Mouse (Mus musculus): ENCODE measurements around the gene Tap2. TPM values are rescaled to one million over a fixed set of nuclear protein-coding genes. Genes with fewer than 3 reads are reported as not detected.
"Not testable (repeated sequence)": the region's sequence is repeated elsewhere in the genome, so short reads cannot be mapped to it uniquely, and the experiment has no call there.

The Tap2 gene
- polyA plus RNA-seq, 1 experiment from 2014 or later, result 7.4 TPM

- DNase-seq (ENCODE audit: low spot score), result no peak
- ATAC-seq (replicated peaks; ENCODE audit: low FRiP score), result no peak
- no peak overlapping the region for H3K4me2 ChIP-seq
- H3K9ac ChIP-seq (ENCODE audit: low read depth, low read length), result no peak overlapping the region
- no peak overlapping the region for H3K4me3 ChIP-seq (ENCODE audit: low read depth, low read length)
- H3K9me3 ChIP-seq (ENCODE audit: control insufficient read depth, low read length), result no peaks in the 10 kb centered on the region
- peaks cover 12% of the 10 kb centered on the region for H3K4me1 ChIP-seq (replicated peaks; ENCODE audit: control insufficient read depth, insufficient read depth, low read length)
- peaks cover 34% of the 10 kb centered on the region for H3K27me3 ChIP-seq (replicated peaks; ENCODE audit: control insufficient read depth, insufficient read depth, low read length)
- no peaks in the 10 kb centered on the region for H3K36me3 ChIP-seq (ENCODE audit: control insufficient read depth, insufficient read depth, low read length)
- no peak overlapping the region for H3K27ac ChIP-seq (ENCODE audit: low read depth, low read length)
- 84% methylated on average over 12 of the region's 12 CpGs for WGBS
Observed at GRCm38 (mm10) chr17:34215176-34215575, 11.8 kb downstream of the Tap2 start.

GRCm38 (mm10) chr17:34217216-34217928, 14.0 kb downstream of the Tap2 start:
- Histone ChIP-seq H3K9me3 (ENCODE audit: control insufficient read depth, low read length) (no peaks in the 10 kb centered on the region), H3K4me3 (ENCODE audit: low read depth, low read length) (no peak overlapping the region), H3K4me2 (no peak overlapping the region), H3K9ac (ENCODE audit: low read depth, low read length) (no peak overlapping the region), H3K27me3 (replicated peaks; ENCODE audit: control insufficient read depth, insufficient read depth, low read length) (peaks cover 20% of the 10 kb centered on the region), H3K4me1 (replicated peaks; ENCODE audit: control insufficient read depth, insufficient read depth, low read length) (no peaks in the 10 kb centered on the region), H3K36me3 (ENCODE audit: control insufficient read depth, insufficient read depth, low read length) (no peaks in the 10 kb centered on the region), H3K27ac (ENCODE audit: low read depth, low read length) (no peak overlapping the region)
- ATAC-seq (replicated peaks; ENCODE audit: low FRiP score) (no peak), DNase-seq (ENCODE audit: low spot score) (no peak)
- WGBS, result 83% methylated on average over 8 of the region's 8 CpGs

GRCm38 (mm10) chr17:34217986-34218385, 14.7 kb downstream of the Tap2 start:
- no peak overlapping the region for H3K4me3 ChIP-seq (ENCODE audit: low read depth, low read length)
- ATAC-seq (replicated peaks; ENCODE audit: low FRiP score), result no peak
- peaks cover 14% of the 10 kb centered on the region for H3K27me3 ChIP-seq (replicated peaks; ENCODE audit: control insufficient read depth, insufficient read depth, low read length)
- no peaks in the 10 kb centered on the region for H3K9me3 ChIP-seq (ENCODE audit: control insufficient read depth, low read length)
- no peak overlapping the region for H3K9ac ChIP-seq (ENCODE audit: low read depth, low read length)
- DNase-seq (ENCODE audit: low spot score), result no peak
- no peaks in the 10 kb centered on the region for H3K36me3 ChIP-seq (ENCODE audit: control insufficient read depth, insufficient read depth, low read length)
- H3K4me1 ChIP-seq (replicated peaks; ENCODE audit: control insufficient read depth, insufficient read depth, low read length), result no peaks in the 10 kb centered on the region
- 87% methylated on average over 5 of the region's 5 CpGs for WGBS
- H3K4me2 ChIP-seq, result no peak overlapping the region
- no peak overlapping the region for H3K27ac ChIP-seq (ENCODE audit: low read depth, low read length)

GRCm38 (mm10) chr17:34218675-34219074, 15.3 kb downstream of the Tap2 start:
- H3K9ac ChIP-seq (ENCODE audit: low read depth, low read length), result no peak overlapping the region
- H3K36me3 ChIP-seq (ENCODE audit: control insufficient read depth, insufficient read depth, low read length), result no peaks in the 10 kb centered on the region
- no peak overlapping the region for H3K4me2 ChIP-seq
- 90% methylated on average over 11 of the region's 11 CpGs for WGBS
- H3K9me3 ChIP-seq (ENCODE audit: control insufficient read depth, low read length), result no peaks in the 10 kb centered on the region
- no peaks in the 10 kb centered on the region for H3K4me1 ChIP-seq (replicated peaks; ENCODE audit: control insufficient read depth, insufficient read depth, low read length)
- ATAC-seq (replicated peaks; ENCODE audit: low FRiP score) (no peak), DNase-seq (ENCODE audit: low spot score) (no peak)
- H3K27ac ChIP-seq (ENCODE audit: low read depth, low read length), result no peak overlapping the region
- no peak overlapping the region for H3K4me3 ChIP-seq (ENCODE audit: low read depth, low read length)
- peaks cover 9% of the 10 kb centered on the region for H3K27me3 ChIP-seq (replicated peaks; ENCODE audit: control insufficient read depth, insufficient read depth, low read length)

GRCm38 (mm10) chr17:34219096-34219495, 15.8 kb downstream of the Tap2 start:
- H3K36me3 ChIP-seq (ENCODE audit: control insufficient read depth, insufficient read depth, low read length); H3K4me3 ChIP-seq (ENCODE audit: low read depth, low read length); H3K9me3 ChIP-seq (ENCODE audit: control insufficient read depth, low read length); H3K9ac ChIP-seq (ENCODE audit: low read depth, low read length); H3K4me1 ChIP-seq (replicated peaks; ENCODE audit: control insufficient read depth, insufficient read depth, low read length); H3K27ac ChIP-seq (ENCODE audit: low read depth, low read length); H3K27me3 ChIP-seq (replicated peaks; ENCODE audit: control insufficient read depth, insufficient read depth, low read length); ATAC-seq (replicated peaks; ENCODE audit: low FRiP score); DNase-seq (ENCODE audit: low spot score); H3K4me2 ChIP-seq: not testable (repeated sequence)
- 85% methylated on average over 8 of the region's 11 CpGs for WGBS

GRCm38 (mm10) chr17:34219801-34220200, 16.5 kb downstream of the Tap2 start:
- not testable (repeated sequence) for ATAC-seq (replicated peaks; ENCODE audit: low FRiP score); H3K4me3 ChIP-seq (ENCODE audit: low read depth, low read length); H3K9ac ChIP-seq (ENCODE audit: low read depth, low read length); H3K27ac ChIP-seq (ENCODE audit: low read depth, low read length); H3K4me1 ChIP-seq (replicated peaks; ENCODE audit: control insufficient read depth, insufficient read depth, low read length); DNase-seq (ENCODE audit: low spot score); H3K27me3 ChIP-seq (replicated peaks; ENCODE audit: control insufficient read depth, insufficient read depth, low read length); H3K36me3 ChIP-seq (ENCODE audit: control insufficient read depth, insufficient read depth, low read length); H3K4me2 ChIP-seq; H3K9me3 ChIP-seq (ENCODE audit: control insufficient read depth, low read length)
- 91% methylated on average over 3 of the region's 7 CpGs for WGBS

- WGBS, result no CpG with 5 or more reads among the region's 16 CpGs
Observed at GRCm38 (mm10) chr17:34220401-34220800, 17.1 kb downstream of the Tap2 start.

GRCm38 (mm10) chr17:34224816-34225215, 21.5 kb downstream of the Tap2 start:
- no peaks in the 10 kb centered on the region for H3K36me3 ChIP-seq (ENCODE audit: control insufficient read depth, insufficient read depth, low read length)
- H3K9ac ChIP-seq (ENCODE audit: low read depth, low read length), result no peak overlapping the region
- H3K4me2 ChIP-seq, result no peak overlapping the region
- no peaks in the 10 kb centered on the region for H3K4me1 ChIP-seq (replicated peaks; ENCODE audit: control insufficient read depth, insufficient read depth, low read length)
- ATAC-seq (replicated peaks; ENCODE audit: low FRiP score) (no peak), DNase-seq (ENCODE audit: low spot score) (no peak)
- H3K4me3 ChIP-seq (ENCODE audit: low read depth, low read length), result no peak overlapping the region
- no peaks in the 10 kb centered on the region for H3K27me3 ChIP-seq (replicated peaks; ENCODE audit: control insufficient read depth, insufficient read depth, low read length)
- peaks cover 3% of the 10 kb centered on the region; the same call in 1 of the 2 replicates for H3K9me3 ChIP-seq (ENCODE audit: control insufficient read depth, low read length)
- no peak overlapping the region for H3K27ac ChIP-seq (ENCODE audit: low read depth, low read length)
- WGBS, result 85% methylated on average over 3 of the region's 3 CpGs

More at GRCm38 (mm10) chr17:34220401-34220800, 17.1 kb downstream of the Tap2 start:
- not testable (repeated sequence) for ATAC-seq (replicated peaks; ENCODE audit: low FRiP score); DNase-seq (ENCODE audit: low spot score); H3K27ac ChIP-seq (ENCODE audit: low read depth, low read length); H3K9ac ChIP-seq (ENCODE audit: low read depth, low read length); H3K4me2 ChIP-seq; H3K4me3 ChIP-seq (ENCODE audit: low read depth, low read length); H3K27me3 ChIP-seq (replicated peaks; ENCODE audit: control insufficient read depth, insufficient read depth, low read length); H3K4me1 ChIP-seq (replicated peaks; ENCODE audit: control insufficient read depth, insufficient read depth, low read length); H3K9me3 ChIP-seq (ENCODE audit: control insufficient read depth, low read length); H3K36me3 ChIP-seq (ENCODE audit: control insufficient read depth, insufficient read depth, low read length)

GRCm38 (mm10) chr17:34225426-34225825, 22.1 kb downstream of the Tap2 start:
- WGBS, result 92% methylated on average over 8 of the region's 8 CpGs

More at GRCm38 (mm10) chr17:34225426-34225825, 22.1 kb downstream of the Tap2 start:
- Histone ChIP-seq H3K27me3 (replicated peaks; ENCODE audit: control insufficient read depth, insufficient read depth, low read length) (no peaks in the 10 kb centered on the region), H3K36me3 (ENCODE audit: control insufficient read depth, insufficient read depth, low read length) (no peaks in the 10 kb centered on the region), H3K9me3 (ENCODE audit: control insufficient read depth, low read length) (peaks cover 3% of the 10 kb centered on the region; the same call in 1 of the 2 replicates), H3K4me2 (no peak overlapping the region), H3K4me3 (ENCODE audit: low read depth, low read length) (no peak overlapping the region), H3K27ac (ENCODE audit: low read depth, low read length) (no peak overlapping the region), H3K9ac (ENCODE audit: low read depth, low read length) (no peak overlapping the region), H3K4me1 (replicated peaks; ENCODE audit: control insufficient read depth, insufficient read depth, low read length) (no peaks in the 10 kb centered on the region)
- ATAC-seq (replicated peaks; ENCODE audit: low FRiP score) (no peak), DNase-seq (ENCODE audit: low spot score) (no peak)

Measured in liver, embryonic 11.5 days (tissue).